Mouse (Mus musculus) limb, embryonic 12.5 days (tissue): ENCODE measurements around the gene Map1b. TPM values are rescaled to one million over a fixed set of nuclear protein-coding genes. Genes with fewer than 3 reads are reported as not detected.

ENCODE experiments used
- ATAC-seq: fragments of 200-750 bp; cut with Nextera tagmentation; 2 replicates; pipeline ENCODE4 v1.8.0; 2017; ENCODE audit warnings: low read depth, moderate TSS enrichment; ENCODE audit not compliant: insufficient number of reproducible peaks, insufficient read depth, low FRiP score, low TSS enrichment
- H3K27ac ChIP-seq: fragments of 300-500 bp; sonication (generic); 2 replicates; pipeline ENCODE4 v1.5.1; 2016; ENCODE audit warnings: mild to moderate bottlenecking, moderate library complexity
- H3K27me3 ChIP-seq: fragments of 300-500 bp; sonication (generic); 2 replicates; pipeline ENCODE4 v1.6.1; 2016; ENCODE audit warnings: mild to moderate bottlenecking, moderate library complexity
- H3K36me3 ChIP-seq: fragments of 300-500 bp; sonication (generic); 2 replicates; pipeline ENCODE4 v1.6.1; 2016; ENCODE audit warnings: mild to moderate bottlenecking, moderate library complexity
- H3K4me1 ChIP-seq: fragments of 300-500 bp; sonication (generic); replicated peaks from 2 replicates; pipeline ENCODE4 v1.6.1; 2016
- H3K4me2 ChIP-seq: fragments of 300-500 bp; sonication (generic); 2 replicates; pipeline ENCODE4 v1.6.1; 2016; ENCODE audit warnings: mild to moderate bottlenecking, moderate library complexity
- H3K4me3 ChIP-seq: fragments of 300-500 bp; sonication (generic); replicated peaks from 2 replicates; pipeline ENCODE4 v1.5.1; 2016; ENCODE audit warnings: mild to moderate bottlenecking
- H3K9ac ChIP-seq: fragments of 300-500 bp; sonication (generic); replicated peaks from 2 replicates; pipeline ENCODE4 v1.6.1; 2016; ENCODE audit warnings: mild to moderate bottlenecking, moderate library complexity
- H3K9me3 ChIP-seq: fragments of 300-500 bp; sonication (generic); 2 replicates; pipeline ENCODE4 v1.6.1; 2016; ENCODE audit warnings: mild to moderate bottlenecking, moderate library complexity
- WGBS: fragments of 180-500 bp; shearing (Covaris S2); methylation state at CpG from one replicate; pipeline ENCODE4 v1.1.7; 2016; 5-methylcytosine and 5-hydroxymethylcytosine counted together
- polyA plus RNA-seq: library from polyadenylated mRNA; unstranded; fragments of >200 nt; fragmentation: Nextera tagmentation; extraction: Ambion mirVana; gene quantifications from 2 replicates; pipeline ENCODE4 v1.2.1, GENCODE M21; 2016

Map1b gene
- polyA plus RNA-seq, 1 experiment from 2014 or later, result 137 TPM

- Histone ChIP-seq H3K36me3 (peaks cover 19% of the 10 kb centered on the region; the same call in 1 of the 2 replicates), H3K9ac (no peak overlapping the region), H3K27ac (no peak overlapping the region), H3K4me3 (no peak overlapping the region), H3K4me1 (peaks cover 13% of the 10 kb centered on the region; the same call in 1 of the 2 replicates), H3K27me3 (no peaks in the 10 kb centered on the region), H3K9me3 (no peaks in the 10 kb centered on the region), H3K4me2 (no peak overlapping the region)
- ATAC-seq, result no peak
- WGBS, result 87% methylated on average over 6 of the region's 6 CpGs
Measured at GRCm38 (mm10) chr13:99377055-99377454, 139.3 kb downstream of the Map1b start.

GRCm38 (mm10) chr13:99375550-99375949 lies 140.8 kb downstream of the Map1b start:
- Histone ChIP-seq H3K4me2 (no peak overlapping the region), H3K27ac (no peak overlapping the region), H3K4me1 (peaks cover 13% of the 10 kb centered on the region; the same call in 1 of the 2 replicates), H3K9me3 (no peaks in the 10 kb centered on the region), H3K36me3 (peaks cover 19% of the 10 kb centered on the region; the same call in 1 of the 2 replicates), H3K4me3 (no peak overlapping the region), H3K9ac (no peak overlapping the region), H3K27me3 (no peaks in the 10 kb centered on the region)
- WGBS, result 38% methylated on average over 6 of the region's 6 CpGs
- no peak for ATAC-seq

GRCm38 (mm10) chr13:99374191-99374590 lies 142.1 kb downstream of the Map1b start:
- Histone ChIP-seq H3K27me3 (no peaks in the 10 kb centered on the region), H3K4me1 (peaks cover 13% of the 10 kb centered on the region; the same call in 1 of the 2 replicates), H3K9ac (no peak overlapping the region), H3K36me3 (peaks cover 23% of the 10 kb centered on the region), H3K27ac (peak overlapping the region; percentile 50; the same call in 1 of the 2 replicates), H3K4me2 (no peak overlapping the region), H3K9me3 (no peaks in the 10 kb centered on the region), H3K4me3 (no peak overlapping the region)
- ATAC-seq, result no peak
- 39% methylated on average over 4 of the region's 4 CpGs for WGBS

GRCm38 (mm10) chr13:99373684-99374083 lies 142.7 kb downstream of the Map1b start:
- Histone ChIP-seq H3K4me3 (no peak overlapping the region), H3K4me2 (no peak overlapping the region), H3K27me3 (no peaks in the 10 kb centered on the region), H3K9me3 (no peaks in the 10 kb centered on the region), H3K4me1 (peaks cover 13% of the 10 kb centered on the region; the same call in 1 of the 2 replicates), H3K36me3 (peaks cover 25% of the 10 kb centered on the region), H3K9ac (no peak overlapping the region), H3K27ac (peak overlapping the region; percentile 50; the same call in 1 of the 2 replicates)
- 57% methylated on average over 7 of the region's 7 CpGs for WGBS
- no peak for ATAC-seq

Other genes with a start within 250 kb of the Map1b start
- 47.4 and 49.2 TPM in 2 replicates for gene Ptcd2, start 171.8 kb downstream of the Map1b start, polyA plus RNA-seq
- gene Mrps27, start 171.8 kb downstream of the Map1b start, polyA plus RNA-seq, result 66.2 and 69.6 TPM in 2 replicates